Mouse (Mus musculus) midbrain, embryonic 16.5 days (tissue): ENCODE measurements around the gene Flot2. TPM values are rescaled to one million over a fixed set of nuclear protein-coding genes. Genes with fewer than 3 reads are reported as not detected.

ENCODE experiments used
- ATAC-seq: fragments of 200-750 bp; cut with Nextera tagmentation; 2 replicates; pipeline ENCODE4 v1.8.0; 2017; ENCODE audit warnings: moderate TSS enrichment
- H3K27ac ChIP-seq: fragments of 300-500 bp; sonication (generic); 2 replicates; pipeline ENCODE4 v1.5.1; 2014; ENCODE audit warnings: mild to moderate bottlenecking, low read length, mixed read lengths
- H3K27me3 ChIP-seq: fragments of 300-500 bp; sonication (generic); 2 replicates; pipeline ENCODE4 v1.6.1; 2014; ENCODE audit warnings: low read depth, low read length, mixed read lengths; ENCODE audit not compliant: control insufficient read depth, insufficient read depth
- H3K36me3 ChIP-seq: fragments of 300-500 bp; sonication (generic); 2 replicates; pipeline ENCODE4 v1.6.1; 2014; ENCODE audit warnings: mild to moderate bottlenecking, low read length, moderate library complexity, mixed read lengths; ENCODE audit not compliant: control insufficient read depth, insufficient read depth
- H3K4me1 ChIP-seq: fragments of 300-500 bp; sonication (generic); 2 replicates; pipeline ENCODE4 v1.6.1; 2014; ENCODE audit warnings: mild to moderate bottlenecking, low read length, mixed read lengths; ENCODE audit not compliant: control insufficient read depth, insufficient read depth
- H3K4me2 ChIP-seq: fragments of 300-500 bp; sonication (generic); 2 replicates; pipeline ENCODE4 v1.6.1; 2014; ENCODE audit warnings: mild to moderate bottlenecking, low read length, mixed read lengths
- H3K4me3 ChIP-seq: fragments of 300-500 bp; sonication (generic); 2 replicates; pipeline ENCODE4 v1.5.1; 2014; ENCODE audit warnings: low read depth, mild to moderate bottlenecking, low read length, moderate library complexity, mixed read lengths
- H3K9ac ChIP-seq: fragments of 300-500 bp; sonication (generic); 2 replicates; pipeline ENCODE4 v1.6.1; 2014; ENCODE audit warnings: low read depth, low read length, mixed read lengths
- H3K9me3 ChIP-seq: fragments of 300-500 bp; sonication (generic); replicated peaks from 2 replicates; pipeline ENCODE4 v1.6.1; 2014; ENCODE audit warnings: mild to moderate bottlenecking, low read length, mixed read lengths; ENCODE audit not compliant: control insufficient read depth, poor library complexity, severe bottlenecking
- WGBS: fragments of 180-500 bp; shearing (Covaris S2); extraction: QIAGEN DNeasy Blood & Tissue Kit; methylation state at CpG from one replicate; pipeline ENCODE4 v1.1.7; 2014; 5-methylcytosine and 5-hydroxymethylcytosine counted together
- polyA plus RNA-seq: library from polyadenylated mRNA; unstranded; fragments of >200 nt; fragmentation: Nextera tagmentation; extraction: Ambion mirVana; gene quantifications from 2 replicates; pipeline ENCODE4 v1.2.1, GENCODE M21; 2015

Flot2 gene
- polyA plus RNA-seq, 1 experiment from 2014 or later, result 83.4 TPM

GRCm38 (mm10) chr11:78053078-78053477 is 15.3 kb downstream of the Flot2 start:
- no peaks in the 10 kb centered on the region for H3K9me3 ChIP-seq
- no peak overlapping the region for H3K4me2 ChIP-seq
- no peak overlapping the region for H3K9ac ChIP-seq
- no peaks in the 10 kb centered on the region for H3K27me3 ChIP-seq
- no peaks in the 10 kb centered on the region for H3K4me1 ChIP-seq
- WGBS, result 92% methylated on average over 8 of the region's 8 CpGs
- ATAC-seq, result no peak
- no peak overlapping the region for H3K27ac ChIP-seq
- no peak overlapping the region for H3K4me3 ChIP-seq
- H3K36me3 ChIP-seq, result peaks cover 21% of the 10 kb centered on the region

DNA sequence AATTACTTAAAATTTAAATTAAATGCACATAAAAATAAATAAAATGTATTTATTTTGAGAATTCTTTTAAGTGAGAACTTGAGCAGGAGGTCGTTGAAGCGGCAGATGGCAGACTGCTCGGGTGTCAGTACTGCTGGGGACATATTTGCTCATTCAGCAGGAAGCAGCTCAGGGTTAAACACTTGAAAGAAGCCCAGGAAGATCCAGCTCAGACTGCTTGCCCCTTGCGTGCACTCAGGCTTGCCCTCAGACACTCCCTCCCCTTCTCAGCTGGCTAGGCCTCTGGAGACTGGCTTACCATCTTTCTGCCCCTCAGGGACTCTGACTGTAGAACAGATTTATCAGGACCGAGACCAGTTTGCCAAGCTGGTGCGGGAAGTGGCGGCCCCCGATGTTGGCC is 19.2 kb downstream of the Flot2 start:
- Histone ChIP-seq H3K27me3 (no peaks in the 10 kb centered on the region), H3K9me3 (no peaks in the 10 kb centered on the region), H3K27ac (no peak overlapping the region), H3K4me2 (no peak overlapping the region), H3K9ac (no peak overlapping the region), H3K36me3 (peaks cover 25% of the 10 kb centered on the region), H3K4me3 (no peak overlapping the region), H3K4me1 (no peaks in the 10 kb centered on the region)
- WGBS, result 79% methylated on average over 8 of the region's 8 CpGs
- ATAC-seq, result no peak

DNA sequence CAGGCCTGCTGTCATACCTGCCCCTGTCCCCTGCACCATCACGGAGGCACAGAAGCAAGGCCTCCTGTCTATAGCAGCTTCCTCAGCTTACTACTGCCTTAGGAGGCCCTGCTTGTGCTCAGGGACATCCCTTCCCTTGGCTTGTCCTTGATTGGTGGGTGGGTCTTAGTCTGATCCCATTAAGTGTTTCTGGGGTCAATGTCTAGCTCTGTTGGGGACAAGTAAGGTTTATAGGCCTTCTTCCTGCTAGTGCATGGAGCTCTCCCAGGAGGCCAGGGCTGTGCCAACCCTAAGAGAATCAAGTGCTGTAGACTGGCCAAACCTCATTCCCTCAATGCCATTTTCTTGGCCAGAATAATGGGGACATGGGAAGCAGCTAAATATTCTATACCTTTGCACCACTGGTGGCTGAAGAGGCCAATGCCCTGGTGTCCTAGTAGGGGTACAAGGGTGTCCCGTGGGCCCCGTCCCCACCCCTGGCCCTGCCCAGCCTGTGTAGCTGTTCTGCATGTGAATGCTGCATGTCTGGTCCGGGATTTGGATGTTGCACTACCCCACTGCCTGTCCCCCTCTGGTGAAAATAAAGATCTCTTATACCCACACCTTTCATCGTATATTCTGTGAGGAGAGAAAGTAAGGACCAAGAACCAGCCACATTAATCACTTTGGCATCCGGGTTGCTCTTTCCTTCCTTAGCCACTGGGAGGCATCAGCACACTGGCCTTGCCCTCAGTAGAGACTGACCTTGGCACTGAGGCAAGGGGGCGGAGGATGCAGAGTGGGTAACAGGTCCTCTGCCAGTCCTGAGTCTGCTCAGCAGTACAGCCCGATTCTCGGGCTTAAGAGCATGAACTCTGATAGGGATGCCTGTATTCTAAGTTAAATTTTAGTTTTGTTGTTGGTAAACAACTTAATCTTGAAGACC is 22.4 kb downstream of the Flot2 start:
- peak; percentile 80 for ATAC-seq
- Histone ChIP-seq H3K9ac (no peak overlapping the region), H3K4me2 (no peak overlapping the region), H3K4me1 (no peaks in the 10 kb centered on the region), H3K27ac (no peak overlapping the region), H3K4me3 (no peak overlapping the region), H3K9me3 (no peaks in the 10 kb centered on the region), H3K36me3 (peaks cover 17% of the 10 kb centered on the region), H3K27me3 (no peaks in the 10 kb centered on the region)
- 54% methylated on average over 9 of the region's 9 CpGs for WGBS

DNA sequence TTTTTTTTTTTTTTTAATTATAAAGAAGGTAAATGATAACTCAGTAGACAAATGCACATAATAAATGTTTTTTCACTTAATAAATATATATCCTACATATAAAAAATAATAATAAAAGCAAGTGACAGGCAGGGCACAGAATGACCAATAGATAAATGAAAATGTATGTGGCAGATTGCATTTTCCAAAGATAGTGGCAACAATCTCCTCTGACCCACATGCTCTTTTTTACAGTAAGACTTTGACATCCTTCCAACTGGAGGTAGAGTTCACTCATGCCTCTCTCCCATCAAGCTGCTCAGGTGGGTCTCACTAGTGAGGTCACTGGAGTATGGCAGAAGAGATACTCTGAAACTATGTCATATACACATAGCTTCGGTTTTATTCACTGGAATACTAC is 24.8 kb downstream of the Flot2 start:
- Histone ChIP-seq H3K4me2 (no peak overlapping the region), H3K9ac (no peak overlapping the region), H3K27me3 (no peaks in the 10 kb centered on the region), H3K4me3 (no peak overlapping the region), H3K4me1 (no peaks in the 10 kb centered on the region), H3K27ac (no peak overlapping the region), H3K36me3 (peaks cover 11% of the 10 kb centered on the region), H3K9me3 (no peaks in the 10 kb centered on the region)
- WGBS, result 85% methylated on average over 1 of the region's 1 CpGs
- ATAC-seq, result no peak

DNA sequence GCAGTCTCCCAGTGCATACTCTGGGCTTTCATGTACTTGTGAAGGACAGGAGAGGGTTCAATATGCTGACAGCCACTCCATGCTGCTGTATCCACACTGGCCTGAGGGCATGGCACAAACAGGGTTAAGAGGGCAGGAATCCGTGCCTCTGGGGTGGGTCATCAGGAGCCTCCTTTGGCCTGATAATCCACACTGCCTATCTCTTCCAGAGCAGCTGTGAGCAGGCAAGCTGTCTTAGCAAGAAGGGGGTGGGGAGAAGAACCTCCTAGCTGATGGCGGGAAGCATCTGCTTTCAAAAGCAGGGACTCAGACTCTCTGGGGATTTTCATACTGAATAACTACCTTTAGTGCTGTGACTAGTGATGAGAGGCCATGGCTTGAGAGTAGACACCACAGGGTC is 28.2 kb downstream of the Flot2 start:
- no peak overlapping the region for H3K9ac ChIP-seq

DNA sequence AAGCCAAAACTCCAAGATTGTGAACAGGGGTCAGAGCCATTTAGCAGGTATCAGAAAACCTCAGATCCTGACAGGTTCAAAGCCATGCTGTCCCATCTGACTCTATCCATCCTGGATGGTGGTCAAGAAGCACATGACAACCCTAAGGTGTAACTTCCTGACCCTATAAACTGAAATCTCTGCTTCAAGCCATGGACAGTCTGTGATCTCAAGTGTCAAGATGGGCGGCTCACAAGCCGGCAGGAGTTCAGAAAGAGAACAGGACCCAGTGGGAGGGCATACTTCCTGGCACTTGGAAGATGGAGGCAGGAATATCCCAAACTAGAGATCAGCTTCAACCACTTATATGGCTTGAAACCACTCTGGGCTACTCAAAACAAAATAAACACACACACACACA is 28.9 kb downstream of the Flot2 start:
- no peaks in the 10 kb centered on the region for H3K9me3 ChIP-seq
- H3K9ac ChIP-seq, result no peak overlapping the region
- H3K4me1 ChIP-seq, result no peaks in the 10 kb centered on the region
- no peak overlapping the region for H3K4me3 ChIP-seq
- WGBS, result 50% methylated on average over 2 of the region's 2 CpGs
- H3K36me3 ChIP-seq, result no peaks in the 10 kb centered on the region
- no peak for ATAC-seq
- H3K27me3 ChIP-seq, result no peaks in the 10 kb centered on the region
- H3K4me2 ChIP-seq, result no peak overlapping the region
- H3K27ac ChIP-seq, result no peak overlapping the region

More for the DNA sequence above, 28.2 kb downstream of the Flot2 start:
- no peaks in the 10 kb centered on the region for H3K9me3 ChIP-seq
- H3K4me1 ChIP-seq, result no peaks in the 10 kb centered on the region
- no peak overlapping the region for H3K4me2 ChIP-seq
- 60% methylated on average over 2 of the region's 2 CpGs for WGBS
- no peak overlapping the region for H3K4me3 ChIP-seq
- ATAC-seq, result no peak
- no peaks in the 10 kb centered on the region for H3K36me3 ChIP-seq
- no peaks in the 10 kb centered on the region for H3K27me3 ChIP-seq
- H3K27ac ChIP-seq, result no peak overlapping the region

- Histone ChIP-seq H3K9me3 (no peaks in the 10 kb centered on the region), H3K27me3 (no peaks in the 10 kb centered on the region), H3K4me3 (no peak overlapping the region), H3K4me1 (no peaks in the 10 kb centered on the region), H3K4me2 (no peak overlapping the region), H3K27ac (no peak overlapping the region), H3K9ac (no peak overlapping the region), H3K36me3 (0 out of 2 replicates have a peak, but pooled peaks cover 4% of the 10 kb centered on the region)
- no peak for ATAC-seq
- 75% methylated on average over 5 of the region's 5 CpGs for WGBS
Observed at GRCm38 (mm10) chr11:78067566-78067965, 29.8 kb downstream of the Flot2 start.

GRCm38 (mm10) chr11:78069130-78069529 is 31.4 kb downstream of the Flot2 start:
- no peak for ATAC-seq
- 75% methylated on average over 5 of the region's 5 CpGs for WGBS

GRCm38 (mm10) chr11:78069646-78070045 is 31.9 kb downstream of the Flot2 start:
- WGBS, result 85% methylated on average over 6 of the region's 6 CpGs

More at GRCm38 (mm10) chr11:78069130-78069529, 31.4 kb downstream of the Flot2 start:
- H3K4me3 ChIP-seq, result no peak overlapping the region
- H3K4me1 ChIP-seq, result no peaks in the 10 kb centered on the region
- H3K27me3 ChIP-seq, result no peaks in the 10 kb centered on the region
- H3K9ac ChIP-seq, result no peak overlapping the region
- H3K27ac ChIP-seq, result no peak overlapping the region
- peaks cover 16% of the 10 kb centered on the region for H3K36me3 ChIP-seq
- H3K4me2 ChIP-seq, result no peak overlapping the region
- H3K9me3 ChIP-seq, result no peaks in the 10 kb centered on the region

More at GRCm38 (mm10) chr11:78069646-78070045, 31.9 kb downstream of the Flot2 start:
- H3K27ac ChIP-seq, result no peak overlapping the region
- H3K4me3 ChIP-seq, result no peak overlapping the region
- no peaks in the 10 kb centered on the region for H3K9me3 ChIP-seq
- ATAC-seq, result no peak
- no peaks in the 10 kb centered on the region for H3K4me1 ChIP-seq
- no peaks in the 10 kb centered on the region for H3K27me3 ChIP-seq
- H3K4me2 ChIP-seq, result no peak overlapping the region
- H3K9ac ChIP-seq, result no peak overlapping the region
- peaks cover 20% of the 10 kb centered on the region for H3K36me3 ChIP-seq
